ENCODE assay signal across 8 mouse cellular contexts in the genomic region with DNA sequence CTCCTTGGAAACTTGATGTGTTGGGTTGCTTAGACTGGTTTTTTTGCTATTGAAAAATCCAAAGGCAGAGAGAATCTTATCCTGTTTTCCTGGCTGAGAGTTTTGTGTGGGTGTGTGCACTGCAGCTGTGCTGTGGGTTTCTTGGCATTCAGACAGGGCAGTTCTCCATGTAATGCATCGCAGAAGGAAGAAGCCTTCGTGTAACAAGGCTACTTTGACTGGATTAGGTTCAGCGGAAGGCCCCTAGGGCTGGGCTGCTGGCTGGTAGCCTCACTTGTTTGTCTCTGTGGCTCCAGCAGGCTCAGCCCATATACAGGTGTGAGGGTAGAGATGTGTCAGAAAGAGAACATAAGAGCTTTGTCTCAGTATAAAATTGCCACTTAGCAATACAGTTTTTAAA.
DNase-seq lines count a peak whose midpoint lies in the region; ATAC-seq and TF ChIP-seq lines count a peak whose summit lies in the region.

No protein-coding gene starts in this region.

- H3K9me3 ChIP-seq in hindbrain, embryonic 15.5 days = no peaks in the 10 kb centered on the region
- H3K9me3 ChIP-seq in hindbrain, embryonic 11.5 days (ENCODE audit: control insufficient read depth, low read length) = no peaks in the 10 kb centered on the region
- H3K9me3 ChIP-seq in heart, embryonic 14.5 days (ENCODE audit: control insufficient read depth, low read length) = no peaks in the 10 kb centered on the region

- 46% methylated on average over 3 of the region's 3 CpGs for WGBS in hindbrain, embryonic 15.5 days
- WGBS in hindbrain, embryonic 11.5 days = 64% methylated on average over 3 of the region's 3 CpGs
- WGBS in bone marrow, adult 2 months = 17% methylated on average over 3 of the region's 3 CpGs
- WGBS in heart, embryonic 14.5 days = 58% methylated on average over 3 of the region's 3 CpGs
- 10% methylated on average over 3 of the region's 3 CpGs for WGBS in olfactory bulb, adult 2 months

- H3K4me2 ChIP-seq in hindbrain, embryonic 15.5 days = no peak overlapping the region
- H3K4me2 ChIP-seq in hindbrain, embryonic 11.5 days (replicated peaks; ENCODE audit: low read depth, low read length) = no peak overlapping the region
- no peak overlapping the region for H3K4me2 ChIP-seq in heart, embryonic 14.5 days (ENCODE audit: low read length)

- no peaks in the 10 kb centered on the region for H3K27me3 ChIP-seq in hindbrain, embryonic 15.5 days
- H3K27me3 ChIP-seq in hindbrain, embryonic 11.5 days (ENCODE audit: control insufficient read depth, insufficient read depth, low read length) = no peaks in the 10 kb centered on the region
- no peaks in the 10 kb centered on the region for H3K27me3 ChIP-seq in heart, embryonic 14.5 days (ENCODE audit: control insufficient read depth, insufficient read depth, low read length)

- intact Hi-C loops in left cerebral cortex, postnatal 25 days (cut with DNase I) = loop anchor here (2.0 to 5.0 kb wide), 2 partner anchors 39 to 102 kb away; partner anchors contain the start of gene Stim2

- no peak for DNase-seq in hindbrain, embryonic 11.5 days (ENCODE audit: low spot score)
- peak; percentile 74 to 92 for DNase-seq in left cerebral cortex, postnatal 25 days (ENCODE audit: low spot score in 2 of 2)
- no peak for DNase-seq in ovary, postnatal 10 days (ENCODE audit: low spot score)

- no peak for TF ChIP-seq CTCF in bone marrow, adult 2 months (IDR thresholded peaks at IDR 0.05; ENCODE audit: control insufficient read depth, insufficient read depth, low read length)
- TF ChIP-seq CTCF in olfactory bulb, adult 2 months (IDR thresholded peaks at IDR 0.05; ENCODE audit: insufficient read depth, low read depth, low read length) = no peak

- ATAC-seq in hindbrain, embryonic 15.5 days (ENCODE audit: low FRiP score, low read depth) = peak; percentile 78; the same call in 1 of the 2 replicates
- no peak for ATAC-seq in hindbrain, embryonic 11.5 days (ENCODE audit: low FRiP score)
- ATAC-seq in heart, embryonic 14.5 days (ENCODE audit: insufficient number of reproducible peaks, insufficient read depth, low FRiP score, low read depth) = no peak
- ATAC-seq in erythroid progenitor cell, adult 5-6 weeks (replicated peaks; ENCODE audit: low FRiP score, poor library complexity, severe bottlenecking) = no peak

- H3K27ac ChIP-seq in hindbrain, embryonic 15.5 days (replicated peaks) = peak overlapping the region; percentile 65
- H3K27ac ChIP-seq in hindbrain, embryonic 11.5 days (ENCODE audit: low read depth, low read length) = no peak overlapping the region
- peak overlapping the region; percentile 15; the same call in 1 of the 2 replicates for H3K27ac ChIP-seq in bone marrow, adult 2 months (ENCODE audit: control insufficient read depth, insufficient read depth, low read depth, low read length, poor library complexity)
- 0 out of 4 replicates have a peak overlapping the region, but pooled peaks have one; percentile 12 to 30 for H3K27ac ChIP-seq in heart, embryonic 14.5 days (replicated peaks in 1 of 2; ENCODE audit: control insufficient read depth in 1 of 2, insufficient read depth in 1 of 2, low read depth in 2 of 2, low read length in 2 of 2)
- peak overlapping the region; percentile 65 for H3K27ac ChIP-seq in olfactory bulb, adult 2 months (ENCODE audit: insufficient read depth, low read depth, low read length)

- H3K4me3 ChIP-seq in hindbrain, embryonic 15.5 days = no peak overlapping the region
- H3K4me3 ChIP-seq in hindbrain, embryonic 11.5 days (ENCODE audit: low read depth, low read length) = no peak overlapping the region
- H3K4me3 ChIP-seq in bone marrow, adult 2 months (replicated peaks; ENCODE audit: control insufficient read depth, low read depth, low read length) = no peak overlapping the region
- H3K4me3 ChIP-seq in heart, embryonic 14.5 days (ENCODE audit: control insufficient read depth in 1 of 2, insufficient read depth in 1 of 2, low read depth in 1 of 2, low read length in 2 of 2) = no peak overlapping the region
- no peak overlapping the region for H3K4me3 ChIP-seq in olfactory bulb, adult 2 months (ENCODE audit: insufficient read depth, low read depth, low read length)

- H3K9ac ChIP-seq in hindbrain, embryonic 15.5 days = no peak overlapping the region
- no peak overlapping the region for H3K9ac ChIP-seq in hindbrain, embryonic 11.5 days (ENCODE audit: low read depth, low read length)
- H3K9ac ChIP-seq in heart, embryonic 14.5 days (ENCODE audit: low read length) = no peak overlapping the region

- H3K4me1 ChIP-seq in hindbrain, embryonic 15.5 days (replicated peaks) = peaks cover 17% of the 10 kb centered on the region
- no peaks in the 10 kb centered on the region for H3K4me1 ChIP-seq in hindbrain, embryonic 11.5 days (replicated peaks; ENCODE audit: control insufficient read depth, insufficient read depth, low read length)
- no peaks in the 10 kb centered on the region; the same call in none of the 2 replicates for H3K4me1 ChIP-seq in bone marrow, adult 2 months (ENCODE audit: control insufficient read depth, insufficient read depth, low read length)
- H3K4me1 ChIP-seq in heart, embryonic 14.5 days (ENCODE audit: control insufficient read depth in 2 of 2, insufficient read depth in 2 of 2, low read length in 2 of 2) = peaks cover 4 to 21% of the 10 kb centered on the region in 2 experiments
- H3K4me1 ChIP-seq in olfactory bulb, adult 2 months (ENCODE audit: control insufficient read depth, insufficient read depth, low read length) = peaks cover 13% of the 10 kb centered on the region

- TF ChIP-seq POLR2A in bone marrow, adult 2 months (IDR thresholded peaks at IDR 0.05; ENCODE audit: borderline replicate concordance, control insufficient read depth, low read depth, low read length) = no peak
- no peak for TF ChIP-seq POLR2A in olfactory bulb, adult 2 months (IDR thresholded peaks at IDR 0.05; ENCODE audit: insufficient read depth, low read depth, low read length)

- H3K36me3 ChIP-seq in hindbrain, embryonic 15.5 days = no peaks in the 10 kb centered on the region
- no peaks in the 10 kb centered on the region for H3K36me3 ChIP-seq in hindbrain, embryonic 11.5 days (ENCODE audit: control insufficient read depth, insufficient read depth, low read length)
- peaks cover 9% of the 10 kb centered on the region; the same call in 1 of the 2 replicates for H3K36me3 ChIP-seq in heart, embryonic 14.5 days (ENCODE audit: control insufficient read depth, insufficient read depth, low read length)

Comparison
In these comparisons a context has a peak if more than half of its experiments do, and no peak if none do; other contexts are left out.
1. DNase-seq: peak in left cerebral cortex, postnatal 25 days (2 of 2); none in hindbrain, embryonic 11.5 days (single experiment) and ovary, postnatal 10 days (single experiment).